Mouse (Mus musculus) heart, embryonic 12.5 days (tissue): Measurements from ENCODE around the gene Stxbp4. TPM values are rescaled to one million over a fixed set of nuclear protein-coding genes. Genes with fewer than 3 reads are reported as not detected.

Experiments used
- ATAC-seq: fragments of 200-750 bp; cut with Nextera tagmentation; 2 replicates; pipeline ENCODE4 v1.8.0; 2017; ENCODE audit warnings: moderate TSS enrichment, moderate library complexity; ENCODE audit not compliant: insufficient number of reproducible peaks, low FRiP score
- H3K27ac ChIP-seq: fragments of 300-500 bp; sonication (generic); 2 replicates; pipeline ENCODE4 v1.5.1; 2016; ENCODE audit warnings: mild to moderate bottlenecking, moderate library complexity; ENCODE audit not compliant: poor library complexity, severe bottlenecking
- H3K27me3 ChIP-seq: fragments of 300-500 bp; sonication (generic); replicated peaks from 2 replicates; pipeline ENCODE4 v1.6.1; 2016; ENCODE audit warnings: mild to moderate bottlenecking, moderate library complexity
- H3K36me3 ChIP-seq: fragments of 300-500 bp; sonication (generic); 2 replicates; pipeline ENCODE4 v1.6.1; 2016; ENCODE audit warnings: mild to moderate bottlenecking, moderate library complexity
- H3K4me1 ChIP-seq: fragments of 300-500 bp; sonication (generic); replicated peaks from 2 replicates; pipeline ENCODE4 v1.6.1; 2016; ENCODE audit warnings: mild to moderate bottlenecking
- H3K4me2 ChIP-seq: fragments of 300-500 bp; sonication (generic); 2 replicates; pipeline ENCODE4 v1.6.1; 2016; ENCODE audit warnings: mild to moderate bottlenecking, moderate library complexity
- H3K4me3 ChIP-seq: fragments of 300-500 bp; sonication (generic); 2 replicates; pipeline ENCODE4 v1.5.1; 2016; ENCODE audit warnings: mild to moderate bottlenecking
- H3K9ac ChIP-seq: fragments of 300-500 bp; sonication (generic); 2 replicates; pipeline ENCODE4 v1.6.1; 2016; ENCODE audit warnings: mild to moderate bottlenecking, moderate library complexity
- H3K9me3 ChIP-seq: fragments of 300-500 bp; sonication (generic); replicated peaks from 2 replicates; pipeline ENCODE4 v1.6.1; 2016; ENCODE audit warnings: mild to moderate bottlenecking, moderate library complexity
- WGBS: fragments of 180-500 bp; shearing (Covaris S2); methylation state at CpG from one replicate; pipeline ENCODE4 v1.1.7; 2016; 5-methylcytosine and 5-hydroxymethylcytosine counted together
- polyA plus RNA-seq: library from polyadenylated mRNA; unstranded; fragments of >200 nt; fragmentation: Nextera tagmentation; extraction: Ambion mirVana; gene quantifications from 2 replicates; pipeline ENCODE4 v1.2.1, GENCODE M21; 2016

Gene Stxbp4
- polyA plus RNA-seq, 1 experiment from 2014 or later = 15.1 TPM

DNA sequence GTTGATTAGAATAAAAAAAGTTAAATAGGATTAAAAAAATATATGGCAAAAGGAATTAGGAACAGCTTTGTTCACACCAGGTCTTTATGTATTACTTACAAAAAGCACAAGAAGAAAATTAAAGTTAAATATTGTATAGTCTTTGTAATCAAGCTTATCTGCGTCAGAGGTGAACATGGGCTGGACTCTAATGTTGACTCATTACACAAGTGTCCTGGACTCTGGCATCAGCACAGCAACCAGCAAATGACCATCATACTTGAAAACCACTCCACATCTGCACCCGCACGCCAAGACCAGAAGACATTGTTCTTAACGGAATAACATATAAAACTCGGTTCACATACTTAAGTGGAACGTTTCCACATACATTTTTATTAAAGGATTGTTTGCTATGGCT, 29.4 kb upstream of the Stxbp4 start:
- H3K9me3 ChIP-seq = no peaks in the 10 kb centered on the region
- no peak overlapping the region for H3K9ac ChIP-seq
- no peak for ATAC-seq
- WGBS = 92% methylated on average over 6 of the region's 6 CpGs
- no peaks in the 10 kb centered on the region for H3K27me3 ChIP-seq
- no peak overlapping the region for H3K4me2 ChIP-seq
- peaks cover 40% of the 10 kb centered on the region for H3K4me1 ChIP-seq
- peaks cover 26% of the 10 kb centered on the region for H3K36me3 ChIP-seq
- no peak overlapping the region for H3K27ac ChIP-seq
- H3K4me3 ChIP-seq = no peak overlapping the region

DNA sequence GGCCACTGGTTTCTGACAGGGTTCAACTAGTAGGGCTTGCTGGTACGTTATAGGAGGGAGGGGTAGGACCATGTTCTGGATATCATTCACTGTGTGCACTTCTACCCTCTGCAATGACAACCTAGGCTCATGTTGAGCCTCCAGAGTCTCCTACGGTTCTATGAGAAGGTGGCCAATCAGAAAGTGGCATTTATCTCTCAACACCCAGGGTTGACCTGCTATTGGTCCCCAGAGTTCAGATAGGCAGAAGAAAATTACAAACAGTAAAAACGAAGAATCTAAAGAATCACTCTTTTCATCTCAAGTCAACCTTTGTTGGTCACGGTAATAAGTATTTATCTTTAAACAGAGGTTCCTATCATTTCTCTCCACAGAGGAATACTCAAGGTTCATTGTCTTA, 29.0 kb upstream of the Stxbp4 start:
- ATAC-seq = peak; percentile 60; the same call in 1 of the 2 replicates
- Histone ChIP-seq H3K9ac (no peak overlapping the region), H3K4me2 (no peak overlapping the region), H3K27me3 (no peaks in the 10 kb centered on the region), H3K36me3 (peaks cover 22% of the 10 kb centered on the region), H3K4me3 (no peak overlapping the region), H3K9me3 (no peaks in the 10 kb centered on the region), H3K4me1 (peaks cover 40% of the 10 kb centered on the region), H3K27ac (no peak overlapping the region)
- 73% methylated on average over 4 of the region's 4 CpGs for WGBS

DNA sequence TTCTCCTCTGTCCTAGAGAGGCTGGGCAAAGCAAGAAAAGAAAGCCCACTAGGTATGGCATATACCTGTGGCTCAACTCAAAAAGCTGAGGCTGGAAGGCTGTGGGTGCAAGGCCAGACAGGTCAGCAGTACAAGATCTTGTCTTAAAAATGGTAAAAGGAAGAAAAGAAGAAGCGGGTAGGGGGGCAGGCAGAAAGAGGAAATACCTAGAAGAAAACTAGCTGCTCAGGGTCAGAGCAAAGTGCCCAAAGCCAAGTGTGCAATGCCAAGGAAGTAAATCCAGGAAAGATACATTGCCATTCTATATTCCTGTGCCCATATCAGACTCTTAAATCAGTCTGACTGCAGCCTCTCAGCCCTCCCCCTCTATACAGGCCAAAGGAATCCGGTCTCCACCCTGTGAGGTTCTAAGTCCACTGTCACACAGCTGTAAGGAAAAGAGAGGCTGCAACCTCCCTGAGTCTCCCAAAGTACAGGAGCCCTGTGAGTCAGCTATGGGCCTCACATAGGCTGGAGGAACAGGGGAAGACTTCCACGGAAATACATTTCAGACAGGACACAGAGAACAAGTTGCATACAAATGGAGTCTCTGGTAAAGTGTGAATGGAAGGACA, 28.4 kb upstream of the Stxbp4 start:
- no peak overlapping the region for H3K4me2 ChIP-seq
- H3K27me3 ChIP-seq = no peaks in the 10 kb centered on the region
- H3K36me3 ChIP-seq = peaks cover 27% of the 10 kb centered on the region
- H3K9me3 ChIP-seq = no peaks in the 10 kb centered on the region
- peaks cover 40% of the 10 kb centered on the region for H3K4me1 ChIP-seq
- WGBS = 59% methylated on average over 3 of the region's 3 CpGs
- H3K4me3 ChIP-seq = no peak overlapping the region
- no peak overlapping the region for H3K9ac ChIP-seq
- no peak overlapping the region for H3K27ac ChIP-seq
- 0 out of 2 replicates have a peak, but pooled peaks have one; percentile 36 for ATAC-seq

DNA sequence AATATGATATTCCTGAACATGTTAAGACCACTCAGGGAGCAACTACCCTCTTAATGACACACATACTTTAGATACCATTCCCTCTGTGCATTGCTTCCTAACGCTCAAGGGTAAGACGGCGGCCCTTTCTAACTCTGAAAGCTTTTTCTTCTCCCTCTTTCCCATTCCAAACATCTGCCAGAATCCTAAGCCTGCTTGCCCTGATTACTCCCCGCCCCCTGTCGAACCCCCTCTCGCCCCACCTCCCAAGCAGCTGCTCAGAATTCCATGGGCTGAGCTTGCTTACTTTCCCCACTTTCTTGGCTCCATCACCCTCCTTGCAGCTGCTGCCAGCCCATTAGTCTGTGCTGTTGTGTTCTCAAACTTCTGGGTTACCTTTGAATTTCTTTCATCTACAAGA, 27.3 kb upstream of the Stxbp4 start:
- ATAC-seq = 0 out of 2 replicates have a peak, but pooled peaks have one; percentile 12

DNA sequence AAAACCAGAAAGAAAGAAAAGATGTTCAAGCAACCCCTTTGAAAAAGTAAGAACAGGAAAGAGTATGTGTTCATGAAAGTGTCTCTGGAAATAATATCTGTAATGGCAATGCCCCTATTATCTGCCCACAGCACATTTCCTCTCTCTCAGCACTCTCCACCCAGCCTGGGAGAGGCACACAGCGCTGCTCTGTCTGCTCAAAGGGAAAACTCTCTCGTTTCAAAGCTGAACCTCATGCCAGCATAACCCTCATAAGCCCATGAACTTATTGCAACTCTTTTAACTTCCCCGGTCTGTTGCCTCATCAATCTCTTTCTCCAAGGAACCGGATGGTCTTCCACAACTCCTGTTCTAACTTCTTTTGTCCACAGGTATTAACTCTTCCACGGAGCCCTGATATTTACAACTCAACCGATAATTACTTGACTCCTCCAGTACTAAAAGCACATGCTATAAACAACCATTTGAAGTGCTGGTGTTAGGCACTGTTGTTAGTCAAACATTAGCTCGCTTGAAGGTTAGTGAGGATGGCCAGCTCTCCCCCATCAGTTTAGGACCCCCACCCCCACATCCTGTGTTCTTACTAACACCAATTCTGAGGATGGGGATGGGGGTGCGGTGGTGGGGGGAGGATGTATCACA, 26.6 kb upstream of the Stxbp4 start:
- Histone ChIP-seq H3K27ac (peak overlapping the region; percentile 73), H3K9me3 (no peaks in the 10 kb centered on the region), H3K27me3 (no peaks in the 10 kb centered on the region), H3K4me2 (peak overlapping the region; percentile 37; the same call in 1 of the 2 replicates), H3K36me3 (peaks cover 33% of the 10 kb centered on the region), H3K4me1 (peaks cover 40% of the 10 kb centered on the region), H3K4me3 (no peak overlapping the region), H3K9ac (peak overlapping the region; percentile 50; the same call in 1 of the 2 replicates)
- 23% methylated on average over 8 of the region's 8 CpGs for WGBS
- ATAC-seq = peak; percentile 88

More for the DNA sequence above, 27.3 kb upstream of the Stxbp4 start:
- H3K9me3 ChIP-seq = no peaks in the 10 kb centered on the region
- H3K4me1 ChIP-seq = peaks cover 40% of the 10 kb centered on the region
- peak overlapping the region; percentile 37; the same call in 1 of the 2 replicates for H3K4me2 ChIP-seq
- H3K4me3 ChIP-seq = no peak overlapping the region
- H3K27ac ChIP-seq = peak overlapping the region; percentile 73
- 0 out of 2 replicates have a peak overlapping the region, but pooled peaks have one; percentile 50 for H3K9ac ChIP-seq
- peaks cover 33% of the 10 kb centered on the region for H3K36me3 ChIP-seq
- H3K27me3 ChIP-seq = no peaks in the 10 kb centered on the region
- WGBS = 15% methylated on average over 6 of the region's 6 CpGs

DNA sequence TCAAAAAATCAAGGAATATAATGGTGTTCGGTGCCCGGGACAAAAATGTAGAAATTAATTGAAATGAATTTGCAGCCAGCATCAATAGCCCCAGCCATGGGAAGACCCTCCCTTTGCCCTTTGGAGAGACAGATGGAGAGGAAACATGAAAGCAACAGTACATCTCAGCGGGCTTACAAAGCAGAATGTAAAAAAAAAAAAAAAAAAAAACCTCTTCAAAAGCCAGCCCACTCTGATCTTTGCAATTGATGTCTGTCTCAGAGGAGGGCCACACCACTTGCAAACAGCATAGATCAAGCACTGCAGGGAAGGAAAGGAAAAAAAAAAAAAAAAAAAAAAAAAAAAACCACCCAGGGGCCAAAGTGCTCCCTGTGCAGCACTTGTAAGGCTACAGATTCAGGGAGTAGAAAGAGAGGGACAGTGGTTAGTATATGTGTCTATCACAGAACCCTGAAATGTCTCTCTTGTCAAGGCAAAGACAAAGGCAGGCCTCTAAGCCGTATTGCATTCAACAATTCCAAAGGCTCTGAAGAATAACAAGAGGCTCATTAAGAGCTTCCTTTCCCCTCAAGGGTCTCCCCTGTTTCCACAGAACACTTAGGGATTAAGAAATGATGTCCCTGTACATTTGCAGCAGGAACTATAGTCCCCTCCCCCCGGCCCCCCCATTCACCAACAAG, 25.9 kb upstream of the Stxbp4 start:
- peaks cover 36% of the 10 kb centered on the region for H3K36me3 ChIP-seq
- WGBS = 56% methylated on average over 5 of the region's 5 CpGs
- no peaks in the 10 kb centered on the region for H3K27me3 ChIP-seq
- no peaks in the 10 kb centered on the region for H3K9me3 ChIP-seq
- no peak overlapping the region for H3K4me3 ChIP-seq
- peak overlapping the region; percentile 73 for H3K27ac ChIP-seq
- no peak for ATAC-seq
- no peak overlapping the region for H3K9ac ChIP-seq
- H3K4me2 ChIP-seq = no peak overlapping the region
- H3K4me1 ChIP-seq = peaks cover 40% of the 10 kb centered on the region

DNA sequence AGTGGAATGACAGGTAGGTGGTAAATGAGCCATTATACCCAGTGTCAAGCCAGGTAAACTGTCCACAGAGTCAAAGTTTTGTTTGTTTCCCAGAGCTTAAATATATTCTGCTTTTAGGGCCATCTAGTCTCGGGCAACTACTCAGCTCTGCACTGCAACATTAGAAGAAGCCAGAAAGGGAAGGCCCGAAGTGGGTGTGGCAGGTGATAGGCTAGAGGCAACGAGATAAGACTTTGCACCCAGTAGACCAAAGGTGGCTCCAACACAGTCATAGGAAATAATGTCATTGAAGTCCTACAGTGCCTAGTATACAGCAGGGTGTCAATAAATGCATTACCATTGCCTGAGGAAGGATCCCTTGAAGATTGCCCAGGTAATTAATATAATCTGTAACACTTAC, 25.2 kb upstream of the Stxbp4 start:
- H3K9me3 ChIP-seq = no peaks in the 10 kb centered on the region
- WGBS = 42% methylated on average over 3 of the region's 3 CpGs
- peaks cover 32% of the 10 kb centered on the region for H3K36me3 ChIP-seq
- H3K4me3 ChIP-seq = no peak overlapping the region
- ATAC-seq = peak; percentile 71
- no peak overlapping the region for H3K4me2 ChIP-seq
- no peak overlapping the region for H3K9ac ChIP-seq
- H3K4me1 ChIP-seq = peaks cover 40% of the 10 kb centered on the region
- H3K27ac ChIP-seq = no peak overlapping the region; the same call in 1 of the 2 replicates
- no peaks in the 10 kb centered on the region for H3K27me3 ChIP-seq

DNA sequence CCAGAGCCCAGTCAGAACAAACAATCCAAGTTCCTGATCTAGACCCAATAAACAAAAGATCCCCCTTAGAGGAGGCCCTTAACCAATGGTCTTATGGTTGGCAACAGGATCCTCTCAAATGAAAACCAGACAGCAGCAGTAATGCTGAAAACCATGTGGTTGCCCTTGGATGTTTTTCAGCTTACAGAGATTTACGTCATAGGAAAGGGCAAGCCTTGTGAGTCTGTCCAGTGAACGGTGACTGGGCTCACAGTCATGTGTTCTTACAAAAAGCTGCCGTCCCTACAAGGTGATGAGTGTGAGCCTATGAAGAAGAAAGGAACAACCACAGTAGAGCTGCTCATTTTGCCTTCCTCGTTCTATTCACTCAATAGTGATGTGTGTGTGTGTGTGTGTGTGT, 22.8 kb upstream of the Stxbp4 start:
- H3K4me1 ChIP-seq = peaks cover 28% of the 10 kb centered on the region
- no peak overlapping the region for H3K27ac ChIP-seq
- peaks cover 48% of the 10 kb centered on the region for H3K36me3 ChIP-seq
- H3K4me3 ChIP-seq = no peak overlapping the region
- H3K9ac ChIP-seq = no peak overlapping the region
- H3K4me2 ChIP-seq = no peak overlapping the region
- no peaks in the 10 kb centered on the region for H3K9me3 ChIP-seq
- WGBS = 78% methylated on average over 4 of the region's 4 CpGs
- no peaks in the 10 kb centered on the region for H3K27me3 ChIP-seq
- ATAC-seq = no peak

DNA sequence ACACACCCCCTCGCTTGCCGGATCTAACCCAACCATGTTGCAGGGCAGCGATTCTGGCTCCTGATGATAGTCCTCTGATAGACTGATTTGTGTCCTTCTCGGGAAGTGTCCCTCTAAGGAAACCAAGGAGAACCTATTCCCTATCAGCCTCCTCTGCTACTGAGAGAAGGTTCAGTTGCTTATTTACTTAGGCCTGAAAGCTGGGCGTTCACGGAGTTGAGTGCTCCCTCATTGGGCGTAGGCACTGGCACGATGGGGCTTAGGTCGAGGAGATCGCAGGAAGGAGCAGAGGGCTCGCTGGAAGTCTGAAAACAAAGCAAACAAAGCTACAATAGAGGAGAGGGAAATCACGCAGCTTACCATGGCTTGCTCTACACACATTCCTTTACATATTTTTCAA, 19.6 kb upstream of the Stxbp4 start:
- Histone ChIP-seq H3K4me2 (no peak overlapping the region), H3K27ac (no peak overlapping the region), H3K9me3 (no peaks in the 10 kb centered on the region), H3K4me3 (no peak overlapping the region), H3K9ac (no peak overlapping the region), H3K36me3 (peaks cover 65% of the 10 kb centered on the region), H3K4me1 (no peaks in the 10 kb centered on the region), H3K27me3 (no peaks in the 10 kb centered on the region)
- 86% methylated on average over 12 of the region's 12 CpGs for WGBS
- no peak for ATAC-seq

DNA sequence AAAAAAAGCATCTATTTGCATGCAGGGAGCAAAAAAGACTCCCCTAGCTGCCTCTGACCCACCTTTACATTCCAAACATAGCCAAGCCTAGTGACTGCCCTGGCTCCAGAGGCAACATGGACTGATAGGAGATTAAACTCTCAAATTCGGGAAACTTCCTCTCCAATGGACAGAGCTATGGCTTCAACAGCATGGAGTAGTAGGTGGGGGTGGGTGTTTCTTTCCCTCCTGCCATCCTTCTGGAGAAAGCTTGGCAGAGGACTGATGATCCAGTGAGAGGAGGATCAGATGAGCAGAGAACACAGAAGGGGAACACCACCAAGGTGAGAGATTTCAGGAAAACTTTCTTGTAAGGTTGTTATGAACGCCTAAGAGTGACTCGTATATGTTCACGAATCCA, 14.7 kb upstream of the Stxbp4 start:
- Histone ChIP-seq H3K36me3 (peaks cover 68% of the 10 kb centered on the region), H3K4me1 (no peaks in the 10 kb centered on the region), H3K4me3 (no peak overlapping the region), H3K4me2 (no peak overlapping the region), H3K9me3 (no peaks in the 10 kb centered on the region), H3K9ac (no peak overlapping the region), H3K27me3 (no peaks in the 10 kb centered on the region), H3K27ac (no peak overlapping the region)
- 82% methylated on average over 4 of the region's 4 CpGs for WGBS
- no peak for ATAC-seq

DNA sequence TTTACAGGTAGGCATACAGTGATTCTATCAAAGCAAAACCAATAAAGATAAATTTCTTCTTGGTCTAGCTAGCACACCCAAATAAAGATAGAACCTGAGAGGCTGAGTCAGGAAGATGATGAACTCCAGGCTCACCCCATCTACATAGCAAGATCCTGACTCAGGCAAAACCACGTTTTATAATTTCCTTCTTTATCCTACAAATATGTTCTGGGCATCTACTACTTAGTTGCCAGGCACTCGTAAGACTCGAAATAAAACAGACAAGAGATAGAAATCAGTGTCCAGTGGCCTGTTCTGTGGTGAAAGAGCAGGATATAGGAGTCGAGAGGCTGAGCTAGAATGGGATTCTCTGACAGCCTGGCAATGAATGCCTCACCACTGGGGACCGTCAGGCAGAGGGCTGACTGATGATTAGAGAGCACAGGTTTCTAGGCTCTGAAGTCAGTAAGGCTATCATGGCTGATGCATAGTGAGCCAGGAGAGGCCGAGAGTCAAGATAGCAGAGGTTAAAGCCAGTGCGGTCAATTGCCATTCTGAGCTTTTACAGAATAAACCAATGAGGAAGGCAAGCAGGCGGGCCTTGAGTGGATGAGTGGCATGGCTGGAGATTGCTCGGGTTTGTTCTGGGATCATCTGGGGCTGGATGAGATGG, 12.5 kb upstream of the Stxbp4 start:
- no peak overlapping the region for H3K27ac ChIP-seq
- 50% methylated on average over 9 of the region's 9 CpGs for WGBS
- H3K4me2 ChIP-seq = no peak overlapping the region
- peaks cover 63% of the 10 kb centered on the region for H3K36me3 ChIP-seq
- no peaks in the 10 kb centered on the region for H3K9me3 ChIP-seq
- ATAC-seq = no peak
- no peaks in the 10 kb centered on the region for H3K27me3 ChIP-seq
- H3K4me1 ChIP-seq = no peaks in the 10 kb centered on the region
- H3K4me3 ChIP-seq = no peak overlapping the region
- H3K9ac ChIP-seq = peak overlapping the region; percentile 34; the same call in 1 of the 2 replicates
